Mouse (Mus musculus) pancreas, adult 10 weeks (tissue): ENCODE data around the gene Col16a1. TPM values are rescaled to one million over a fixed set of nuclear protein-coding genes. Genes with fewer than 3 reads are reported as not detected.

Experiments
- polyA plus RNA-seq: library from polyadenylated mRNA; stranded (reverse); fragments of 350-450 nt; fragmentation: Illumina TruSeq; extraction: RNeasy Lipid Tissue Mini Kit (QIAGEN cat#74804); gene quantifications from one replicate; pipeline ENCODE4 v1.2.3, GENCODE M21; 2015; ENCODE audit warnings: low read depth, low replicate concordance; ENCODE audit not compliant: insufficient read depth

Gene Col16a1
- 15.7 TPM for polyA plus RNA-seq

GRCm38 (mm10) chr4:130047331-130048202 is at the start of gene Col16a1:
TSS of gene Col16a1 (plus strand) at chr4:130047840.

GRCm38 (mm10) chr4:130102111-130102651 is 54.5 kb downstream of the Col16a1 start, which contains the start of gene Pef1:
TSS of gene Pef1 (plus strand) at chr4:130102558.

DNA sequence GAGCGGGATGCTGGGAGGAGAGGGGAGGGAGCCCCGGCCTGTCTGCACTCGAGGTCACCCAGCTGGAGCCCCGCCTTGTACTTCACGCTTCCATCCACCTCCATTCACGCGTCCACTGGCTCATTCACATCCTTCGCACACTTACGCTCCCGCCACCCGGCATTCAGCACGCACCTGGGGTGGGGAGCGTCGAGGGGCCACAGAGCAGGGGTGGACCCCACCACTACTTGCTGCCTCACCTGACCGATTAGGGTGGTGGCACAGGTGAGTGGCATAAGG is 91.5 kb downstream of the Col16a1 start, which contains the start of gene Hcrtr1:
Gene Hcrtr1 (minus strand): TSS at position 146 of the 279 bp plus-strand sequence.

Other genes starting within 250 kb of the Col16a1 start
- 34.4 TPM for gene Ptp4a2, start 236.6 kb upstream of the Col16a1 start, polyA plus RNA-seq
- gene Spocd1, start 118.6 kb upstream of the Col16a1 start, polyA plus RNA-seq = not detected
- 1.1 TPM for gene Adgrb2, start 63.0 kb upstream of the Col16a1 start, polyA plus RNA-seq
- 16.5 TPM for gene Pef1, start 54.7 kb downstream of the Col16a1 start, polyA plus RNA-seq
- not detected for gene Hcrtr1, start 91.5 kb downstream of the Col16a1 start, polyA plus RNA-seq
- 42.6 TPM for gene Tinagl1, start 127.3 kb downstream of the Col16a1 start, polyA plus RNA-seq
- gene Gm853, start 174.6 kb downstream of the Col16a1 start, polyA plus RNA-seq = not detected
- 2.9 TPM for gene Serinc2, start 231.4 kb downstream of the Col16a1 start, polyA plus RNA-seq